27 mouse cellular contexts compared by ENCODE assay signal in the genomic region with DNA sequence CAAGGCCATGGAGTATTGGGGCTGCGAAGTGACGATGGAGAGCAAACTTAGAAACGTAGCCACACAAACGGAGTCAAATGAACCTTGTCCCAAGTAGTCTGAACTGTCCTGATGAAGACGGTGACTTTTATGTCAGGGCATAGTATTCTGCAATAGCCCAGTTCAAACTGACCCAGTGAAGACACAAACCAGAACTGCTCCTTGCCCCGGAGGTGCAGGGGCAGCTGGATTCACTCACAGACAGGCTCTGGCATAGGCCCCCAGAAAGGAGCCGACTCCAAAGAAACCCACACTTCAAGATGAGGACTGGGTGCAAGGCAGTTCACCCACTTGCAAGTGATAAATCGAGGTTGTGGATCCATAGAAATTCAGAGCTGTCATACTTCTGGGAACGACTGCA. TPM values are rescaled to one million over a fixed set of nuclear protein-coding genes. Genes with fewer than 3 reads are reported as not detected.
"Had no signal": no experiment of that assay in that cellular context is flagged by ENCODE, and none has a peak within 500 bp of the region (broad histone marks: within the 10 kb centered on the region; RNA-seq: fewer than 3 reads in every experiment).

No protein-coding gene starts in this region.

- H3K4me3 ChIP-seq: heart, embryonic 10.5 days; heart, embryonic 12.5 days; hindbrain, embryonic 13.5 days; hindbrain, embryonic 15.5 days; kidney, embryonic 15.5 days; limb, embryonic 13.5 days; limb, embryonic 15.5 days had no signal

- H3K27me3 ChIP-seq: heart, embryonic 12.5 days; hindbrain, embryonic 13.5 days; hindbrain, embryonic 15.5 days; kidney, embryonic 15.5 days; limb, embryonic 13.5 days; limb, embryonic 15.5 days had no signal

- ATAC-seq: forebrain, embryonic 16.5 days; hindbrain, postnatal 0 days; intestine, embryonic 16.5 days had no signal

- DNase-seq: gastrocnemius, postnatal 14 days; gastrocnemius, postnatal 36 days; heart, adult 18-20 months; heart, postnatal 10 days; kidney, adult 11 months; kidney, adult 2 months; kidney, adult 9 months; kidney, postnatal 14 days; kidney, postnatal 36 days; layer of hippocampus, adult 9-11 months; layer of hippocampus, postnatal 36 days; left cerebral cortex, postnatal 4 days had no signal

- H3K27ac ChIP-seq: heart, embryonic 10.5 days; hindbrain, embryonic 13.5 days; hindbrain, embryonic 15.5 days; hindbrain, postnatal 0 days; kidney, embryonic 15.5 days; kidney, postnatal 0 days; limb, embryonic 13.5 days; limb, embryonic 15.5 days had no signal

- H3K4me2 ChIP-seq: heart, embryonic 12.5 days; hindbrain, embryonic 13.5 days; hindbrain, embryonic 15.5 days; kidney, embryonic 15.5 days; limb, embryonic 13.5 days; limb, embryonic 15.5 days had no signal

- H3K9ac ChIP-seq: heart, embryonic 12.5 days; hindbrain, embryonic 13.5 days; hindbrain, embryonic 15.5 days; kidney, embryonic 15.5 days; limb, embryonic 13.5 days; limb, embryonic 15.5 days had no signal

- H3K9me3 ChIP-seq: hindbrain, embryonic 13.5 days; hindbrain, embryonic 15.5 days; kidney, embryonic 15.5 days; limb, embryonic 15.5 days had no signal

RNA-seq across cellular contexts. Expression of a gene that starts 4.7 kb away (rescaled TPM):
- total RNA-seq: gastrocnemius, postnatal 14 days; heart, adult 18-20 months; heart, adult 8-10 months; heart, postnatal 10 days; heart, postnatal 25 days had no signal
- polyA plus RNA-seq: gonadal fat pad, adult 2 months; kidney, adult 2 months; large intestine, adult 2 months had no signal
